Mouse (Mus musculus): Measurements from ENCODE around the gene Anp32b. TPM values are rescaled to one million over a fixed set of nuclear protein-coding genes. Genes with fewer than 3 reads are reported as not detected.

Gene Anp32b
- polyA plus RNA-seq, 1 experiment from 2014 or later: 72.5 TPM

DNA sequence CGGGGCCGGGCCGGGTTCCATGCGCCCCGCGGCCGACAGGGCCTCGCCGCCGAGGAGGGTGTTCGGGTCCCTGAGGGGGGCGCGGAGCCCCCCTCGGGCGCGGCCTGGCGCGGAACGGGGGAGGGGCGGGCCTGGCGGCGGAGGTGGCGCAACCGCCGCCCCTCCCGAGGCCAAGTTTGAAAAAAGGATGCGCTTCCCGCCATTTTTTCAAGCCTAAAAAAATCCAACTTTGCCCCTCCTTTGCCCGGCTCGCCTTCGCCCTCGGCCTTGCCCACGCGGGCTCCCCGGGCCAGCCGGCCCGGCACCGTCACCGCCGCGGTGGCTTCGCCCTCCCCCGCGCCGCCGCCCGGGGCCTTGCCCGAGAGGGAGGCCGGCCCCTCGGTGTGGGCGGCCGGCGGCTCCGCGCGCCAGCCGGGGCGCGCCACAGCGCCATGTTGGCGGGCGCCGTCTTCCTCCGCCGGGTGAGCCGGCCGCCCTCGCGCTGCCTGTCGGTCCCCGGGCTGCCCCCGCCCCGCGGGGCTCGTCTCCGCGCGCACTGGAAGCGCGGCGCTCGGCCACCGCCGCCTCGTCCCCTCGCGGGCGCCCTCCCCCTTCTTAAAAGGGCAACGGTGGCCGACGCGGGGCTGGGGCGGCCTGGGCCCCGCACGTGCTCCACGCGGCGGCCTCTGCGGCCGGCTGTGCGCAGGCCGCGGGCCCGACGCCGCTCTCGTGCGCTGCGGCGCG, 1.2 kb downstream of the Anp32b start:
- under 1% methylated on average over 86 of the region's 111 CpGs for WGBS
- peak overlapping the region; percentile 96 for H3K4me3 ChIP-seq (ENCODE audit: low read length)
- H3K9me3 ChIP-seq (ENCODE audit: control insufficient read depth, low read length): no peaks in the 10 kb centered on the region
- H3K36me3 ChIP-seq (ENCODE audit: control insufficient read depth, insufficient read depth, low read length): no peaks in the 10 kb centered on the region
- H3K4me2 ChIP-seq (ENCODE audit: low read length): peak overlapping the region; percentile 76
- peak overlapping the region; percentile 99 for H3K9ac ChIP-seq (ENCODE audit: low read depth, low read length)
- peak; percentile 43 for ATAC-seq
- H3K27me3 ChIP-seq (replicated peaks; ENCODE audit: control insufficient read depth, insufficient read depth, low read length): no peaks in the 10 kb centered on the region
- H3K4me1 ChIP-seq (ENCODE audit: control insufficient read depth, insufficient read depth, low read depth, low read length): peaks cover 20% of the 10 kb centered on the region
- H3K27ac ChIP-seq (ENCODE audit: low read depth, low read length): peak overlapping the region; percentile 98

DNA sequence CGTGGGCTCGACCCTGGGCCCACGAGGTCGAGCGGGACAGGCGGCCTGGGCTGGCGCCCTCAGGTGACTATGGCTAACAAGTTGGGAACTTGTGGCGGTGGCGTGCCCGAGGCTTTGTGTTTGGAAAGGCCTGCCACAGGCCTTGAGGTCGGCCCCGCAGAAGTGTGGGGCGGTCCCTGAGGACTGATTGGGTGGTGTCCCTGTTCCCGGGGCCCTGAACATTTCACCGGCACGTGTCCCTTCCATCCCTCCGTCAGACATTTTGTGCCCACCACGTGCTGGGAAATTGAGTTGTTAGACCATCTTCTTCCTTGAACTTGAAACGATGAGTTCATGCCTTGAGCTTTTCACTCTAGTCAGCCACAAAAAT, 1.8 kb downstream of the Anp32b start:
- H3K36me3 ChIP-seq (ENCODE audit: control insufficient read depth, insufficient read depth, low read length): no peaks in the 10 kb centered on the region
- 0% methylated on average over 19 of the region's 19 CpGs for WGBS
- H3K9ac ChIP-seq (ENCODE audit: low read depth, low read length): peak overlapping the region; percentile 99
- ATAC-seq: peak; percentile 10
- peak overlapping the region; percentile 96 for H3K4me3 ChIP-seq (ENCODE audit: low read length)
- peak overlapping the region; percentile 98 for H3K27ac ChIP-seq (ENCODE audit: low read depth, low read length)
- H3K27me3 ChIP-seq (replicated peaks; ENCODE audit: control insufficient read depth, insufficient read depth, low read length): no peaks in the 10 kb centered on the region
- no peaks in the 10 kb centered on the region for H3K9me3 ChIP-seq (ENCODE audit: control insufficient read depth, low read length)
- H3K4me1 ChIP-seq (ENCODE audit: control insufficient read depth, insufficient read depth, low read depth, low read length): peaks cover 20% of the 10 kb centered on the region
- H3K4me2 ChIP-seq (ENCODE audit: low read length): peak overlapping the region; percentile 76

- H3K27me3 ChIP-seq (replicated peaks; ENCODE audit: control insufficient read depth, insufficient read depth, low read length): no peaks in the 10 kb centered on the region
- peak overlapping the region; percentile 96 for H3K4me3 ChIP-seq (ENCODE audit: low read length)
- no peaks in the 10 kb centered on the region for H3K36me3 ChIP-seq (ENCODE audit: control insufficient read depth, insufficient read depth, low read length)
- peak overlapping the region; percentile 76 for H3K4me2 ChIP-seq (ENCODE audit: low read length)
- peak overlapping the region; percentile 12; the same call in 1 of the 2 replicates for H3K27ac ChIP-seq (ENCODE audit: low read depth, low read length)
- H3K9ac ChIP-seq (ENCODE audit: low read depth, low read length): no peak overlapping the region; the same call in none of the 2 replicates
- peaks cover 20% of the 10 kb centered on the region for H3K4me1 ChIP-seq (ENCODE audit: control insufficient read depth, insufficient read depth, low read depth, low read length)
- WGBS: 43% methylated on average over 13 of the region's 13 CpGs
- H3K9me3 ChIP-seq (ENCODE audit: control insufficient read depth, low read length): no peaks in the 10 kb centered on the region
- no peak for ATAC-seq
Measured at GRCm38 (mm10) chr4:46452855-46453719, 2.4 kb downstream of the Anp32b start.

DNA sequence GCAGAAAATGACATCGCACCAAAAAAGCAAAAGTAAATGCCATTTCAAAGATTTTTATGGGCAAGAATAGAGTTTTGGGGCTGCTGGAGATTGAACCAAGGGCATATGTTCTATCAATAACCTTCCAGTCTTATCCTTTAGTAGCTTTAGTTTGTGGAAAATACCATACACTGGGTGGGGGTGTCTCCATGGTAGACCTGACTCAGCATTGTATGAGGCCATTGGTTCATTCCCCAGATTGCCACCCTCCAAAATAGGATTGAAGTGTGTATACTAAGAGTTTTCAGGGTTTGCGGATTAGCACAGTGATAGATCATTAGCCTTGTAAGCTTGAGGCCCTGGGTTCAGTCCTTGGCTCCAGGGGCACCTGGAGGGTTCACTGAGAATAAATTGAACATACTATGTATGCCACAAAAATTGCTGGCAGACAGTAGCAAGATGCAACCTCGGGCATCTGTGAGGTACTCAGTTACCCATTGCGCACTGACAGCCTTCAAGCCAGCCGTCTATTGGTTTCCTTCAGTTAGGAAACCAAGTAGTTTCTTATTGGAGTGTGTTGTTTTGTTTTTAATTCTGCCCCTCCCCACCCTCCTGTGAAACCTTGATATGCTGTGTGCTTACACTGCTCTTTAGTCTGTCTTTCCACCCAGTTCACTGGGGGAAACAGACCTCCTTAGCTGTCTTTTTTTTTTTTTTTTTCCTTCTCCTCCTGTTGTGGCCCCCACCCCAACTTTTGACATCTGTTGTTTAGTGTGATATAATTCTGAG, 3.6 kb downstream of the Anp32b start:
- Histone ChIP-seq H3K4me2 (ENCODE audit: low read length) (no peak overlapping the region), H3K27me3 (replicated peaks; ENCODE audit: control insufficient read depth, insufficient read depth, low read length) (no peaks in the 10 kb centered on the region), H3K4me3 (ENCODE audit: low read length) (no peak overlapping the region), H3K36me3 (ENCODE audit: control insufficient read depth, insufficient read depth, low read length) (no peaks in the 10 kb centered on the region), H3K9me3 (ENCODE audit: control insufficient read depth, low read length) (no peaks in the 10 kb centered on the region), H3K4me1 (ENCODE audit: control insufficient read depth, insufficient read depth, low read depth, low read length) (peaks cover 20% of the 10 kb centered on the region), H3K9ac (ENCODE audit: low read depth, low read length) (no peak overlapping the region), H3K27ac (ENCODE audit: low read depth, low read length) (no peak overlapping the region)
- WGBS: 85% methylated on average over 5 of the region's 5 CpGs
- ATAC-seq: no peak

GRCm38 (mm10) chr4:46456762-46457161, 6.1 kb downstream of the Anp32b start:
- peaks cover 17% of the 10 kb centered on the region for H3K4me1 ChIP-seq (ENCODE audit: control insufficient read depth, insufficient read depth, low read depth, low read length)
- no peaks in the 10 kb centered on the region for H3K36me3 ChIP-seq (ENCODE audit: control insufficient read depth, insufficient read depth, low read length)
- no peak overlapping the region for H3K9ac ChIP-seq (ENCODE audit: low read depth, low read length)
- no peaks in the 10 kb centered on the region for H3K9me3 ChIP-seq (ENCODE audit: control insufficient read depth, low read length)
- no peak overlapping the region for H3K4me3 ChIP-seq (ENCODE audit: low read length)
- H3K4me2 ChIP-seq (ENCODE audit: low read length): no peak overlapping the region
- no peak for ATAC-seq
- no peaks in the 10 kb centered on the region for H3K27me3 ChIP-seq (replicated peaks; ENCODE audit: control insufficient read depth, insufficient read depth, low read length)
- H3K27ac ChIP-seq (ENCODE audit: low read depth, low read length): no peak overlapping the region
- WGBS: 90% methylated on average over 4 of the region's 4 CpGs

DNA sequence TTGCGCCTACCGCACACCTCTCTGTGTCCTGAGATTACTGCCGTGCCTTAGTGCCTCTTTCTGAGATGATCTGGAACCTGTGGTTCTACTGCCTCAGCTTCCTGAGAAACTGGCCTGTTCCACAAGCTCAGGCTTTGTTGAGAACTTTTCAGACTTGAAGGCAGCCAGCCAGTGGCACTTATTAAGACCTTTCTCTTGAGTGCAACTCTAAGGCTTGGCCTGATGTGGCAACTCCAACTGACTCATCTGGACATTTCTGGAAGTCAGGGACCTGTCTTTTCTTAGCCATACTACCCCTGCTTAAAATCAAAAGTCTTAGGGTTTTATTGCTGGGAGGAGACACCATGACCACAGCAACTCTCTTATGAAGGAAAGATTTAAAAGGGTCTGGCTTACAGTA, 6.5 kb downstream of the Anp32b start:
- Histone ChIP-seq H3K4me3 (ENCODE audit: low read length) (no peak overlapping the region), H3K36me3 (ENCODE audit: control insufficient read depth, insufficient read depth, low read length) (no peaks in the 10 kb centered on the region), H3K27me3 (replicated peaks; ENCODE audit: control insufficient read depth, insufficient read depth, low read length) (no peaks in the 10 kb centered on the region), H3K4me2 (ENCODE audit: low read length) (no peak overlapping the region), H3K4me1 (ENCODE audit: control insufficient read depth, insufficient read depth, low read depth, low read length) (peaks cover 17% of the 10 kb centered on the region), H3K9ac (ENCODE audit: low read depth, low read length) (no peak overlapping the region), H3K27ac (ENCODE audit: low read depth, low read length) (no peak overlapping the region), H3K9me3 (ENCODE audit: control insufficient read depth, low read length) (no peaks in the 10 kb centered on the region)
- ATAC-seq: no peak
- 94% methylated on average over 3 of the region's 3 CpGs for WGBS

DNA sequence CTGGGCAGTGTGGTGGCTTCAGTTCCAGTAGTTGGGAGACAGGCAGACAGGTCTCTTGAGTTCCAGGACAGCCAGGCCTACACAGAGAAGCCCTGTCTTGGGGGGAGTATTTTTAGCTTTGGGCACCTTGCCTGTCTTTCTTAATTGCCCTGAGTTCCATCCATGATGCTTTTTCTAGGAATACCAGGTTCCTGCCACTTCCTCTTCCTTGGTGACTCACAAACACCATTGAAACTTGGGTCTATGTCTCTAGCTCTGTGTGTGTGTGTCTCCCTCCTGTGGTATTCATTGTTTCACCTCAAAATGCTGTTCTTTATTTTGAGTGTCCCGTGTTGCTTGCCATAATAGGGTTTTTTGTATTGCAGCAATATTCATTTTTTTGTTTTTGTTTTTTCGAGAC, 7.7 kb downstream of the Anp32b start:
- Histone ChIP-seq H3K27ac (ENCODE audit: low read depth, low read length) (no peak overlapping the region), H3K4me2 (ENCODE audit: low read length) (no peak overlapping the region), H3K4me1 (ENCODE audit: control insufficient read depth, insufficient read depth, low read depth, low read length) (peaks cover 6% of the 10 kb centered on the region), H3K9me3 (ENCODE audit: control insufficient read depth, low read length) (no peaks in the 10 kb centered on the region), H3K4me3 (ENCODE audit: low read length) (no peak overlapping the region), H3K27me3 (replicated peaks; ENCODE audit: control insufficient read depth, insufficient read depth, low read length) (no peaks in the 10 kb centered on the region), H3K9ac (ENCODE audit: low read depth, low read length) (no peak overlapping the region), H3K36me3 (ENCODE audit: control insufficient read depth, insufficient read depth, low read length) (no peaks in the 10 kb centered on the region)
- 91% methylated on average over 2 of the region's 2 CpGs for WGBS
- no peak for ATAC-seq

GRCm38 (mm10) chr4:46463130-46463830, 12.6 kb downstream of the Anp32b start:
- no peaks in the 10 kb centered on the region for H3K4me1 ChIP-seq (ENCODE audit: control insufficient read depth, insufficient read depth, low read depth, low read length)
- no peak overlapping the region for H3K4me2 ChIP-seq (ENCODE audit: low read length)
- no peaks in the 10 kb centered on the region for H3K27me3 ChIP-seq (replicated peaks; ENCODE audit: control insufficient read depth, insufficient read depth, low read length)
- H3K9ac ChIP-seq (ENCODE audit: low read depth, low read length): no peak overlapping the region
- ATAC-seq: no peak
- H3K9me3 ChIP-seq (ENCODE audit: control insufficient read depth, low read length): no peaks in the 10 kb centered on the region
- WGBS: 85% methylated on average over 7 of the region's 7 CpGs
- H3K36me3 ChIP-seq (ENCODE audit: control insufficient read depth, insufficient read depth, low read length): peaks cover 13% of the 10 kb centered on the region
- no peak overlapping the region for H3K4me3 ChIP-seq (ENCODE audit: low read length)
- no peak overlapping the region for H3K27ac ChIP-seq (ENCODE audit: low read depth, low read length)
